Mouse (Mus musculus) ES-Bruce4 (cell line): ENCODE measurements around the gene Tulp2.

ENCODE experiments used
- CTCF ChIP-seq: IDR thresholded peaks from one replicate; pipeline ENCODE4 v1.8.1; 2011; ENCODE audit warnings: low read depth, low read length
- POLR2A ChIP-seq: IDR thresholded peaks from one replicate; pipeline ENCODE4 v1.8.1; 2011; ENCODE audit warnings: low read length; ENCODE audit not compliant: insufficient read depth

DNA sequence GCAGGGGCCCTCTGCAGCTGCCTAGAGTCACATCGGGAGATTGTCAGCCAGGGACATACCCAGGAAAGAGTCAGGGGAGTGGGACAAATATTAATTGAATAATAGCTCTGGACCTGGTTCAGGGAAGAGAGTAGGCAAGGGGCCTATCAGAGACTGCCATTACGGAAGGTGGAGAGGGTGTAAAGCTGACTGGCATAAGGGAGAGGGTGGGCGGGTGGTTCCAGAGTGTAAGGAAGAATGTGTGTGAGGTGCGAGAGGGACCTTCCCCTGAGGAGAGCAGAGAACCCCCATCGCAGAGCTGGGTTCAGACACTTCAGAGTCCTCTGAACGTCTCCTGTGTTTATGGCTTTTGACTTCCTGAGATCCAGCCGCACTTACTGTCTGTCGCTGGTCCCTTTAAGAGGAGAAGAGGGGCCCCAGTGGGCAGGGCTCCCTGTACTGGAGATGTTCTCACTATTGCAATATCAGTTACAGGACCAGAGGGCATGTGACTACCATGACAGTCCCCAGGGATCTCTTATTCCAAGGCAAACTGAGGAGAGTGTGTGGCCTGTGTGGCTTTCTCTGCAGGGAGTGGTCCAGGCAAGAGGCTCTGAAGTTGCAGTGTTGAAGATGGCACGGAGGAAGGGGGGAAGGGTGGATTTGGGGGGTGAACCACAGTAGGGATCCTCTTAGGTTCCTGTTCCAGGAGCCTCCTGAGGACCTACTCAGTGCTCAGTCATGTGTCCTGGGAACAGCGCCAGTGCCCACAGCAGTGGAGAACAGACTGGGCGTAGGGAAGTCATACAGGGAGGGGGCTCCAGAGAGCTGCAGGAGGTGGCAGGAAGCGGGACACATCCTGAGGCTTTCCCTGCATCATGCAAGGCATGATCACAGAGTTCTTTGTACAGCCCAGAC, 80.2 kb downstream of the Tulp2 start:
- TF ChIP-seq POLR2A (no peak), CTCF (no peak)
